Mouse (Mus musculus) neural tube, embryonic 13.5 days (tissue): ENCODE results near the gene Naaladl2. TPM values are rescaled to one million over a fixed set of nuclear protein-coding genes. Genes with fewer than 3 reads are reported as not detected.

Source experiments
- ATAC-seq: fragments of 200-750 bp; cut with Nextera tagmentation; 2 replicates; pipeline ENCODE4 v1.8.0; 2017; ENCODE audit warnings: low read depth, mild to moderate bottlenecking, moderate TSS enrichment, moderate library complexity
- H3K27ac ChIP-seq: fragments of 300-500 bp; sonication (generic); replicated peaks from 2 replicates; pipeline ENCODE4 v1.5.1; 2015; ENCODE audit warnings: moderate library complexity, mild to moderate bottlenecking, inconsistent platforms
- H3K27me3 ChIP-seq: fragments of 300-500 bp; sonication (generic); 2 replicates; pipeline ENCODE4 v1.6.1; 2015; ENCODE audit warnings: mild to moderate bottlenecking, inconsistent platforms
- H3K36me3 ChIP-seq: fragments of 300-500 bp; sonication (generic); 2 replicates; pipeline ENCODE4 v1.6.1; 2015; ENCODE audit warnings: mild to moderate bottlenecking, inconsistent platforms
- H3K4me1 ChIP-seq: fragments of 300-500 bp; sonication (generic); replicated peaks from 2 replicates; pipeline ENCODE4 v1.6.1; 2015; ENCODE audit warnings: inconsistent platforms
- H3K4me2 ChIP-seq: fragments of 300-500 bp; sonication (generic); 2 replicates; pipeline ENCODE4 v1.6.1; 2015; ENCODE audit warnings: inconsistent platforms, mild to moderate bottlenecking, moderate library complexity
- H3K4me3 ChIP-seq: fragments of 300-500 bp; sonication (generic); 2 replicates; pipeline ENCODE4 v1.5.1; 2015; ENCODE audit warnings: mild to moderate bottlenecking, inconsistent platforms
- H3K9ac ChIP-seq: fragments of 300-500 bp; sonication (generic); 2 replicates; pipeline ENCODE4 v1.6.1; 2015; ENCODE audit warnings: moderate library complexity, mild to moderate bottlenecking, inconsistent platforms
- H3K9me3 ChIP-seq: fragments of 300-500 bp; sonication (generic); 2 replicates; pipeline ENCODE4 v1.6.1; 2016; ENCODE audit warnings: inconsistent platforms
- WGBS: fragments of 180-500 bp; shearing (Covaris S2); methylation state at CpG from one replicate; pipeline ENCODE4 v1.1.7; 2015; 5-methylcytosine and 5-hydroxymethylcytosine counted together
- polyA plus RNA-seq: library from polyadenylated mRNA; unstranded; fragments of >200 nt; fragmentation: Nextera tagmentation; extraction: Ambion mirVana; gene quantifications from 2 replicates; pipeline ENCODE4 v1.2.1, GENCODE M21; 2015

The Naaladl2 gene
- polyA plus RNA-seq, 1 experiment from 2014 or later: 0.54 TPM

GRCm38 (mm10) chr3:24630032-24630431 lies 514.0 kb downstream of the Naaladl2 start:
- no peak overlapping the region for H3K9ac ChIP-seq
- no peak overlapping the region for H3K4me2 ChIP-seq
- H3K4me3 ChIP-seq: no peak overlapping the region
- no peaks in the 10 kb centered on the region for H3K27me3 ChIP-seq
- H3K9me3 ChIP-seq: no peaks in the 10 kb centered on the region
- no peaks in the 10 kb centered on the region for H3K36me3 ChIP-seq
- no peaks in the 10 kb centered on the region for H3K4me1 ChIP-seq
- no peak overlapping the region for H3K27ac ChIP-seq
- WGBS: 33% methylated on average over 1 of the region's 1 CpGs
- ATAC-seq: no peak

GRCm38 (mm10) chr3:24605485-24605884 lies 538.6 kb downstream of the Naaladl2 start:
- Histone ChIP-seq H3K4me2 (no peak overlapping the region), H3K4me3 (no peak overlapping the region), H3K4me1 (0 out of 2 replicates have a peak, but pooled peaks cover 5% of the 10 kb centered on the region), H3K9me3 (no peaks in the 10 kb centered on the region), H3K27me3 (no peaks in the 10 kb centered on the region), H3K9ac (no peak overlapping the region), H3K27ac (no peak overlapping the region), H3K36me3 (no peaks in the 10 kb centered on the region)
- peak; percentile 95 for ATAC-seq

- Histone ChIP-seq H3K27me3 (no peaks in the 10 kb centered on the region), H3K4me2 (no peak overlapping the region), H3K9ac (no peak overlapping the region), H3K27ac (no peak overlapping the region), H3K9me3 (no peaks in the 10 kb centered on the region), H3K4me1 (0 out of 2 replicates have a peak, but pooled peaks cover 5% of the 10 kb centered on the region), H3K4me3 (no peak overlapping the region), H3K36me3 (no peaks in the 10 kb centered on the region)
- ATAC-seq: no peak; the same call in 1 of the 2 replicates
- WGBS: 78% methylated on average over 3 of the region's 3 CpGs
Measured at GRCm38 (mm10) chr3:24604791-24605320, 539.2 kb downstream of the Naaladl2 start.

- 79% methylated on average over 2 of the region's 2 CpGs for WGBS
- Histone ChIP-seq H3K9me3 (no peaks in the 10 kb centered on the region), H3K4me1 (no peaks in the 10 kb centered on the region), H3K9ac (no peak overlapping the region), H3K27me3 (no peaks in the 10 kb centered on the region), H3K4me3 (no peak overlapping the region), H3K36me3 (no peaks in the 10 kb centered on the region), H3K4me2 (no peak overlapping the region), H3K27ac (no peak overlapping the region)
- ATAC-seq: no peak
Measured at GRCm38 (mm10) chr3:24595447-24595846, 548.6 kb downstream of the Naaladl2 start.

GRCm38 (mm10) chr3:24556617-24557016 lies 587.4 kb downstream of the Naaladl2 start:
- 85% methylated on average over 1 of the region's 1 CpGs for WGBS
- no peak overlapping the region for H3K27ac ChIP-seq
- no peaks in the 10 kb centered on the region for H3K36me3 ChIP-seq
- no peak overlapping the region for H3K9ac ChIP-seq
- H3K27me3 ChIP-seq: no peaks in the 10 kb centered on the region
- no peak for ATAC-seq
- no peaks in the 10 kb centered on the region for H3K4me1 ChIP-seq
- no peak overlapping the region for H3K4me3 ChIP-seq
- no peaks in the 10 kb centered on the region for H3K9me3 ChIP-seq
- H3K4me2 ChIP-seq: no peak overlapping the region

GRCm38 (mm10) chr3:24553701-24554100 lies 590.4 kb downstream of the Naaladl2 start:
- ATAC-seq: no peak
- Histone ChIP-seq H3K27me3 (no peaks in the 10 kb centered on the region), H3K9ac (no peak overlapping the region), H3K36me3 (no peaks in the 10 kb centered on the region), H3K4me1 (no peaks in the 10 kb centered on the region), H3K9me3 (no peaks in the 10 kb centered on the region), H3K4me2 (no peak overlapping the region), H3K4me3 (no peak overlapping the region), H3K27ac (no peak overlapping the region)
- WGBS: 85% methylated on average over 5 of the region's 5 CpGs

GRCm38 (mm10) chr3:24552631-24553030 lies 591.4 kb downstream of the Naaladl2 start:
- ATAC-seq: no peak
- H3K4me2 ChIP-seq: no peak overlapping the region
- WGBS: 72% methylated on average over 2 of the region's 2 CpGs
- H3K27ac ChIP-seq: no peak overlapping the region
- no peak overlapping the region for H3K9ac ChIP-seq
- H3K4me1 ChIP-seq: no peaks in the 10 kb centered on the region
- no peak overlapping the region for H3K4me3 ChIP-seq
- no peaks in the 10 kb centered on the region for H3K36me3 ChIP-seq
- H3K27me3 ChIP-seq: no peaks in the 10 kb centered on the region
- H3K9me3 ChIP-seq: no peaks in the 10 kb centered on the region

- no peak for ATAC-seq
- Histone ChIP-seq H3K36me3 (no peaks in the 10 kb centered on the region), H3K9me3 (no peaks in the 10 kb centered on the region), H3K9ac (no peak overlapping the region), H3K27me3 (no peaks in the 10 kb centered on the region), H3K4me2 (no peak overlapping the region), H3K27ac (no peak overlapping the region), H3K4me3 (no peak overlapping the region), H3K4me1 (0 out of 2 replicates have a peak, but pooled peaks cover 5% of the 10 kb centered on the region)
- 65% methylated on average over 3 of the region's 3 CpGs for WGBS
Measured at GRCm38 (mm10) chr3:24533775-24534458, 610.1 kb downstream of the Naaladl2 start.

- H3K4me2 ChIP-seq: no peak overlapping the region
- no peaks in the 10 kb centered on the region for H3K4me1 ChIP-seq
- WGBS: 46% methylated on average over 1 of the region's 1 CpGs
- H3K9me3 ChIP-seq: no peaks in the 10 kb centered on the region
- H3K9ac ChIP-seq: no peak overlapping the region
- H3K27ac ChIP-seq: no peak overlapping the region
- H3K27me3 ChIP-seq: no peaks in the 10 kb centered on the region
- H3K36me3 ChIP-seq: no peaks in the 10 kb centered on the region
- no peak overlapping the region for H3K4me3 ChIP-seq
- no peak for ATAC-seq
Measured at GRCm38 (mm10) chr3:24514918-24515317, 629.1 kb downstream of the Naaladl2 start.

- Histone ChIP-seq H3K4me1 (no peaks in the 10 kb centered on the region), H3K9me3 (no peaks in the 10 kb centered on the region), H3K36me3 (no peaks in the 10 kb centered on the region), H3K27me3 (no peaks in the 10 kb centered on the region), H3K27ac (no peak overlapping the region), H3K4me3 (no peak overlapping the region), H3K4me2 (no peak overlapping the region), H3K9ac (no peak overlapping the region)
- 65% methylated on average over 4 of the region's 4 CpGs for WGBS
- ATAC-seq: no peak
Measured at GRCm38 (mm10) chr3:24486456-24487112, 657.5 kb downstream of the Naaladl2 start.

GRCm38 (mm10) chr3:24463941-24464340 lies 680.1 kb downstream of the Naaladl2 start:
- Histone ChIP-seq H3K4me1 (no peaks in the 10 kb centered on the region), H3K4me3 (no peak overlapping the region), H3K4me2 (no peak overlapping the region), H3K27ac (no peak overlapping the region), H3K9me3 (no peaks in the 10 kb centered on the region), H3K36me3 (no peaks in the 10 kb centered on the region), H3K9ac (no peak overlapping the region), H3K27me3 (no peaks in the 10 kb centered on the region)
- WGBS: 91% methylated on average over 4 of the region's 4 CpGs
- no peak for ATAC-seq

GRCm38 (mm10) chr3:24440621-24441020 lies 703.4 kb downstream of the Naaladl2 start:
- WGBS: 87% methylated on average over 6 of the region's 6 CpGs
- Histone ChIP-seq H3K4me1 (no peaks in the 10 kb centered on the region), H3K9ac (no peak overlapping the region), H3K27ac (no peak overlapping the region), H3K27me3 (no peaks in the 10 kb centered on the region), H3K36me3 (no peaks in the 10 kb centered on the region), H3K9me3 (no peaks in the 10 kb centered on the region), H3K4me3 (no peak overlapping the region), H3K4me2 (no peak overlapping the region)
- no peak for ATAC-seq
